Comparison of ENCODE assay signal across 8 mouse cellular contexts in the genomic region with DNA sequence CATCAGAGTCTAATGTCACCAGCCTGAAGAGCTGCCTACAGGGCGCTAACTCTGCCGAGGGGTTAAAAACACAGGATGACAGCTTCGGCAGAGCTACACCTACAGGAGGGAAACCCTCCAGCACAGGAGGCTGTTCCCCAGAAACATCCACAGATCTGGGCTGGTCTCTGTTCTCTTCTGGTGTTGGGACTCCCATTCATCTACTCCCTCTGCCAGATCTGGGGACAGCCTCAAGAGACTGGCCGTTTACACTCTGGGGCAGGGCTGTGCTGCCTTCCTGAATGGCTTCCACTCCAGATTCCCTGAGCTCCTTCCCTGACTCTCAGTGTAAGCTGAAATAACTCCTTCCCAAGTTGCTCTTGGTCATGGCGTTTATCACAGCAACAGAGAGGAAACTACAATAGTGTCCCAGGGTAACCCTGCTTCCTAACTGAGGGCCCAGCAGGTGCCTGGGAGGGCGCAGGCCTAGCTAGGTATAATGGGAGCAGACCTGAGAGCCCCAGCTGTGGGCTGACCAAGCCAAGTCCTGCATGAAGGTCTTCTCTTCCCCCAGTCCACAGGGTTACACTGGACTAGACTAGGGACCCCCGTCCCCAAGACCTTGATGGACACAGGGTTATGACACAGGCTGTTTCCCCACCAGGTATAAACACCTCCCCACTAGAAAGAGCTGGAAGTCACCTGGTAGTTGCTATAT. TPM values are rescaled to one million over a fixed set of nuclear protein-coding genes. Genes with fewer than 3 reads are reported as not detected.
DNase-seq lines count a peak whose midpoint lies in the region; ATAC-seq and TF ChIP-seq lines count a peak whose summit lies in the region.

No protein-coding gene starts in this region.

- H3K9ac ChIP-seq in liver, embryonic 12.5 days, result peak overlapping the region; percentile 63
- peak overlapping the region; percentile 76 for H3K9ac ChIP-seq in stomach, postnatal 0 days (ENCODE audit: low read length)

- peaks cover 15% of the 10 kb centered on the region for H3K4me1 ChIP-seq in testis, adult 2 months (ENCODE audit: control insufficient read depth, insufficient read depth, low read length)
- H3K4me1 ChIP-seq in liver, embryonic 12.5 days, result peaks cover 35% of the 10 kb centered on the region
- 0 out of 2 replicates have a peak, but pooled peaks cover 5% of the 10 kb centered on the region for H3K4me1 ChIP-seq in stomach, postnatal 0 days (replicated peaks; ENCODE audit: control insufficient read depth, insufficient read depth)

- H3K36me3 ChIP-seq in testis, adult 2 months (ENCODE audit: control insufficient read depth, insufficient read depth, low read length), result no peaks in the 10 kb centered on the region
- no peaks in the 10 kb centered on the region for H3K36me3 ChIP-seq in liver, embryonic 12.5 days
- 0 out of 2 replicates have a peak, but pooled peaks cover 4% of the 10 kb centered on the region for H3K36me3 ChIP-seq in stomach, postnatal 0 days (ENCODE audit: control insufficient read depth, insufficient read depth, low read length)

- ATAC-seq in liver, embryonic 12.5 days, result peak; percentile 24
- ATAC-seq in stomach, postnatal 0 days (ENCODE audit: low FRiP score, low TSS enrichment), result peak; percentile 6

- no peak overlapping the region for H3K27ac ChIP-seq in testis, adult 2 months (ENCODE audit: control insufficient read depth, insufficient read depth, low read depth, low read length)
- 0 out of 2 replicates have a peak overlapping the region, but pooled peaks have one; percentile 31 for H3K27ac ChIP-seq in liver, embryonic 12.5 days
- peak overlapping the region; percentile 91 for H3K27ac ChIP-seq in stomach, postnatal 0 days (replicated peaks)

- TF ChIP-seq CTCF in testis, adult 2 months (IDR thresholded peaks at IDR 0.05; ENCODE audit: control insufficient read depth, insufficient read depth, insufficient replicate concordance, low read depth, low read length), result no peak
- no peak; the same call in 1 of the 2 replicates for TF ChIP-seq CTCF in stomach, postnatal 0 days (IDR thresholded peaks at IDR 0.05; ENCODE audit: low read depth)

- H3K27me3 ChIP-seq in testis, adult 2 months (ENCODE audit: control insufficient read depth, insufficient read depth, low read length), result no peaks in the 10 kb centered on the region
- H3K27me3 ChIP-seq in liver, embryonic 12.5 days (replicated peaks), result no peaks in the 10 kb centered on the region
- H3K27me3 ChIP-seq in stomach, postnatal 0 days (ENCODE audit: control insufficient read depth, insufficient read depth, low read length), result no peaks in the 10 kb centered on the region

- DNase-seq in cerebellum, adult 9-10 months, result peak; percentile 34
- DNase-seq in cerebellum, postnatal 25 days, result no peak
- no peak for DNase-seq in testis, postnatal 14 days (ENCODE audit: low spot score)
- DNase-seq in stomach, postnatal 0 days (ENCODE audit: low spot score), result no peak
- DNase-seq in yolk sac, embryonic 10.5 days (ENCODE audit: low spot score), result no peak
- DNase-seq in right cerebral cortex, adult 2 months (ENCODE audit: low spot score in 2 of 2), result no peak

- 25% methylated on average over 7 of the region's 7 CpGs for WGBS in liver, embryonic 12.5 days (ENCODE audit: insufficient replicate concordance)
- 29% methylated on average over 7 of the region's 7 CpGs for WGBS in stomach, postnatal 0 days

- no peaks in the 10 kb centered on the region for H3K9me3 ChIP-seq in liver, embryonic 12.5 days (replicated peaks)
- H3K9me3 ChIP-seq in stomach, postnatal 0 days (ENCODE audit: control insufficient read depth, low read length), result no peaks in the 10 kb centered on the region

- H3K4me2 ChIP-seq in liver, embryonic 12.5 days, result peak overlapping the region; percentile 77
- peak overlapping the region; percentile 95 for H3K4me2 ChIP-seq in stomach, postnatal 0 days (replicated peaks; ENCODE audit: low read depth)

- no peak for TF ChIP-seq POLR2A in testis, adult 2 months (IDR thresholded peaks at IDR 0.05; ENCODE audit: control insufficient read depth, low read depth, low read length)

- H3K4me3 ChIP-seq in testis, adult 2 months (ENCODE audit: control insufficient read depth, low read depth, low read length), result peak overlapping the region; percentile 53
- H3K4me3 ChIP-seq in liver, embryonic 12.5 days, result peak overlapping the region; percentile 51
- H3K4me3 ChIP-seq in stomach, postnatal 0 days (ENCODE audit: low read depth, low read length), result peak overlapping the region; percentile 52

- TF ChIP-seq EP300 in stomach, postnatal 0 days (optimal IDR thresholded peaks at IDR 0.05), result no peak

RNA-seq across cellular contexts. Expression of a gene that starts 37.2 kb away (rescaled TPM):
- polyA plus RNA-seq in testis, adult 2 months (2012; rRNA removed), result 48.6 and 53.3 TPM in 2 replicates
- polyA plus RNA-seq in liver, embryonic 12.5 days (2016; fragmentation: Nextera tagmentation; extraction: Ambion mirVana), result 15.0 and 16.1 TPM in 2 replicates
- polyA plus RNA-seq in stomach, postnatal 0 days (2015; fragmentation: Nextera tagmentation; extraction: Ambion mirVana), result 69.3 and 73.9 TPM in 2 replicates

RNA-seq across cellular contexts. Expression of a gene that starts 41.5 kb away (rescaled TPM):
- polyA plus RNA-seq in testis, adult 2 months (2012; rRNA removed), result 146 and 160 TPM in 2 replicates
- polyA plus RNA-seq in liver, embryonic 12.5 days (2016; fragmentation: Nextera tagmentation; extraction: Ambion mirVana), result 1.8 and 2.1 TPM in 2 replicates
- polyA plus RNA-seq in stomach, postnatal 0 days (2015; fragmentation: Nextera tagmentation; extraction: Ambion mirVana), result 8.9 and 9.0 TPM in 2 replicates

Comparison
In these comparisons a context has a peak if more than half of its experiments do, and no peak if none do; other contexts are left out.
1. RNA of a gene that starts 41.5 kb away (polyA plus RNA-seq): 146 to 160 TPM in testis, adult 2 months; 8.9 to 9.0 TPM in stomach, postnatal 0 days and 1.8 to 2.1 TPM in liver, embryonic 12.5 days; every median in the first group is over 10 times any median in the second.
2. Peak in every context shown above with its lines, with median percentiles within 50 percentile points of each other: H3K4me3 ChIP-seq.